Mouse (Mus musculus): Measurements from ENCODE around the gene Fam213b. TPM values are rescaled to one million over a fixed set of nuclear protein-coding genes. Genes with fewer than 3 reads are reported as not detected.

Gene Fam213b
- polyA plus RNA-seq, 1 experiment from 2014 or later = 44.0 TPM

GRCm38 (mm10) chr4:154869440-154869839, 29.5 kb downstream of the Fam213b start, which contains the start of gene Mmel1:
Gene Mmel1 (plus strand): TSS chr4:154869585.
- ATAC-seq (ENCODE audit: low read depth) = no peak
- H3K27me3 ChIP-seq = peaks cover 30% of the 10 kb centered on the region
- no peak within 1 kb of the TSS for H3K4me3 ChIP-seq
- peaks cover 14% of the 10 kb centered on the region for H3K4me1 ChIP-seq (replicated peaks)
- 90% methylated on average over 7 of the region's 7 CpGs for WGBS
- no peaks in the 10 kb centered on the region for H3K36me3 ChIP-seq
- H3K27ac ChIP-seq (replicated peaks) = no peak within 1 kb of the TSS
- 0 out of 2 replicates have a peak within 1 kb of the TSS, but pooled peaks have one; percentile 3 for H3K9ac ChIP-seq
- no peak within 1 kb of the TSS for H3K4me2 ChIP-seq
- H3K9me3 ChIP-seq = no peaks in the 10 kb centered on the region

DNA sequence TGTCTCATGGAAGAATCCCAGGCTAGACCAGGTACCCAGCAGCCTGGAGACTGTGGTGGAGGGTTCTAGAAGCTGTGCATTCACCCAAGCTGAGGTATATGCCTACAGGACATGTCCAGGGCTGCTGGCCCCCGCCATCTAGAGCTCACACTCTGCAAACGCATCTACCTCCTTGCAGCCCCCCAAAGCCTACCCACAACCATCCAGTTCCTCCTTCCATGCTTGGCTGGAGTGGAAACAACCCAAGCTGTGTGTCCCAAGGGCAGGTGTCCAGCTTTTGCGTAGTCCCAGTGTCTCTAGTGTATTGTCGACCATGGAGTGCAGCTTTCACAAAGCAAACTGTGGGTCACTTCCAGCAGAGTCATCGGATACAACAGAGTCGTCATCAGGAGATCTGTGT, 31.7 kb downstream of the Fam213b start:
- Histone ChIP-seq H3K4me1 (replicated peaks) (peaks cover 20% of the 10 kb centered on the region), H3K4me2 (no peak overlapping the region), H3K4me3 (no peak overlapping the region), H3K9ac (no peak overlapping the region), H3K27ac (replicated peaks) (no peak overlapping the region), H3K36me3 (no peaks in the 10 kb centered on the region), H3K9me3 (no peaks in the 10 kb centered on the region), H3K27me3 (peaks cover 22% of the 10 kb centered on the region)
- 80% methylated on average over 6 of the region's 6 CpGs for whole genome bisulfite sequencing
- ATAC-seq (ENCODE audit: low read depth) = no peak

DNA sequence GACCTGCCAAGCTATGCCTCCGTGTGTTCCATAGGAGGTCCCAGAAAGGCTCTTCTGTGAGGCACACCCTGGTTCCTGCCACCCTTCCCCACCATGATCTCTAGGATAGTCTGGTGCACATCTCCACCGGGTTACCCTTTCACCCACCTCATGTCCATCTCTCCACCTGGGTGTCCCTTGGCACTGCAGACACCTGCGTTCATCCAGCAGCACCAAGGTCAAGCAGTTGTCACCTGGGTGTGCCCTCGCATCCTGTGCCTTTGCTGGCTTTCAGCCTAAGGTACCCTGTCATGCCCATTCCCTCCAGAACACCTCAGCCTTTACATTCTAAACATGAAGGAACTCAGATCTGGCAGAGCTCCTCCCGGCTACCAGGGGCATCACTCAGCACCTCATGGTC, 32.5 kb downstream of the Fam213b start:
- H3K4me1 ChIP-seq (replicated peaks) = peaks cover 14% of the 10 kb centered on the region
- 93% methylated on average over 5 of the region's 5 CpGs for WGBS
- no peak overlapping the region for H3K9ac ChIP-seq
- H3K27ac ChIP-seq (replicated peaks) = no peak overlapping the region
- H3K9me3 ChIP-seq = no peaks in the 10 kb centered on the region
- no peak overlapping the region for H3K4me2 ChIP-seq
- no peak overlapping the region for H3K4me3 ChIP-seq
- no peak for ATAC-seq (ENCODE audit: low read depth)
- H3K27me3 ChIP-seq = peaks cover 16% of the 10 kb centered on the region; the same call in 1 of the 2 replicates
- H3K36me3 ChIP-seq = no peaks in the 10 kb centered on the region

GRCm38 (mm10) chr4:154864961-154865760, 33.8 kb downstream of the Fam213b start:
- no peak for ATAC-seq (ENCODE audit: low read depth)
- H3K4me3 ChIP-seq = peak overlapping the region; percentile 40; the same call in 1 of the 2 replicates

GRCm38 (mm10) chr4:154864271-154864771, 34.6 kb downstream of the Fam213b start:
- peak overlapping the region; percentile 40 for H3K4me3 ChIP-seq
- peak overlapping the region; percentile 61 for H3K4me2 ChIP-seq
- peaks cover 7% of the 10 kb centered on the region; the same call in 1 of the 2 replicates for H3K27me3 ChIP-seq
- WGBS = under 1% methylated on average over 18 of the region's 18 CpGs
- no peaks in the 10 kb centered on the region for H3K9me3 ChIP-seq
- H3K4me1 ChIP-seq (replicated peaks) = peaks cover 14% of the 10 kb centered on the region
- ATAC-seq (ENCODE audit: low read depth) = peak; percentile 91
- H3K9ac ChIP-seq = peak overlapping the region; percentile 72
- H3K36me3 ChIP-seq = no peaks in the 10 kb centered on the region
- H3K27ac ChIP-seq (replicated peaks) = peak overlapping the region; percentile 83

More at GRCm38 (mm10) chr4:154864961-154865760, 33.8 kb downstream of the Fam213b start:
- Histone ChIP-seq H3K36me3 (no peaks in the 10 kb centered on the region), H3K4me1 (replicated peaks) (peaks cover 14% of the 10 kb centered on the region), H3K27ac (replicated peaks) (peak overlapping the region; percentile 83), H3K9ac (peak overlapping the region; percentile 72), H3K9me3 (no peaks in the 10 kb centered on the region), H3K27me3 (peaks cover 7% of the 10 kb centered on the region; the same call in 1 of the 2 replicates), H3K4me2 (peak overlapping the region; percentile 61)
- WGBS = 88% methylated on average over 18 of the region's 18 CpGs

DNA sequence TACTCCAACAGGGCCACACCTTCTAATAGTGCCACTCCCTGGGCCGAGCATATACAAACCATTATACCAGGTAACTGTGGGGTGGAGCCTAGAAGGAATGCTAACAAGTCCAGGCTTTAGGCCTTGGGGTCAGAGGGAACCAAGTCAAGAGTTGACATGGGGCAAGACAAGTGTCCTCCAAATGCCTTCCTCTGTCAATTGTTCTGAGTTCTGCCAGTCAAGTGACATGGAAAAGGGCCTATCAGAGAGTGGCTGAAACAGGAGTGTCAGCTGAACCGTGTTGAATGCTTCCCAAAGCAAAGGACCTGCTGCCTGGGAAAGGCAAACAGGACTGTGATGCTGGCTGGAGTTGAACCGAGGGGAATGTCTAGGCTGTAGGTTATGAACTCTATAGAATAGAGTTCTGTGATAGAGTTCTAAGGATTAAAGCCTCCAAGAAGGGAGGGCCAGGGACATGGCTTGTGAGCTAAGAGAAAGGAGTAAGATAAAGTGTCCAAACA, 35.4 kb downstream of the Fam213b start:
- Histone ChIP-seq H3K27ac (replicated peaks) (0 out of 2 replicates have a peak overlapping the region, but pooled peaks have one; percentile 83), H3K9me3 (no peaks in the 10 kb centered on the region), H3K36me3 (no peaks in the 10 kb centered on the region), H3K4me2 (no peak overlapping the region; the same call in 1 of the 2 replicates), H3K4me1 (replicated peaks) (peaks cover 14% of the 10 kb centered on the region), H3K4me3 (no peak overlapping the region), H3K9ac (peak overlapping the region; percentile 47; the same call in 1 of the 2 replicates), H3K27me3 (peaks cover 9% of the 10 kb centered on the region)
- 85% methylated on average over 3 of the region's 3 CpGs for WGBS
- ATAC-seq (ENCODE audit: low read depth) = no peak

GRCm38 (mm10) chr4:154861967-154862366, 37.0 kb downstream of the Fam213b start:
- Histone ChIP-seq H3K27me3 (peaks cover 5% of the 10 kb centered on the region), H3K4me3 (no peak overlapping the region), H3K36me3 (no peaks in the 10 kb centered on the region), H3K4me1 (replicated peaks) (peaks cover 14% of the 10 kb centered on the region), H3K9me3 (no peaks in the 10 kb centered on the region), H3K9ac (no peak overlapping the region), H3K27ac (replicated peaks) (no peak overlapping the region), H3K4me2 (no peak overlapping the region)
- 72% methylated on average over 5 of the region's 5 CpGs for WGBS
- ATAC-seq (ENCODE audit: low read depth) = no peak

DNA sequence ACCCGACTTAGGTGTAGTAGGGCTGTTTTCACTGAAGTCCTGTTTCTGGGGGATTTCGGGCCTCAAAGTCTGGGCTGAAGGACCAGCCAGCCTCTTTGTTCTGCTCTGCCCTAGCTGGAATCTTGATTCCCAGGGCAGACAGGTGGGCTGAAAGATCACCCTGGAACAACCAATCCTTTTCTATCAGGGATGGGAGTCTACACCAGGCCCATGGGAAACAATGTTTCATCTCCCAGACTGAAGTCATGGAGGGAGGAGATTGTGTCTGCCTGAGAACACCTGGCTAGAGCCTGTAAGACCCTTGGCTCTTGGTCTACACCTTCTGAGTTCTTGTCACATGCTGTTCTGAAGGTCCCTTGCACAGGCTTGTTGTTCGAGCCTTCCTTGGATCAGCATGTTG, 40.3 kb downstream of the Fam213b start:
- no peak for ATAC-seq (ENCODE audit: low read depth)
- Histone ChIP-seq H3K4me1 (replicated peaks) (peaks cover 14% of the 10 kb centered on the region), H3K27me3 (peaks cover 26% of the 10 kb centered on the region), H3K4me3 (no peak overlapping the region), H3K9ac (no peak overlapping the region), H3K27ac (replicated peaks) (no peak overlapping the region), H3K36me3 (no peaks in the 10 kb centered on the region), H3K9me3 (no peaks in the 10 kb centered on the region), H3K4me2 (no peak overlapping the region)
- 87% methylated on average over 3 of the region's 3 CpGs for WGBS

GRCm38 (mm10) chr4:154857366-154858240, 41.3 kb downstream of the Fam213b start:
- 78% methylated on average over 10 of the region's 10 CpGs for WGBS
- no peak overlapping the region for H3K9ac ChIP-seq
- H3K36me3 ChIP-seq = no peaks in the 10 kb centered on the region
- H3K4me1 ChIP-seq (replicated peaks) = peaks cover 12% of the 10 kb centered on the region
- no peaks in the 10 kb centered on the region for H3K9me3 ChIP-seq
- no peak overlapping the region for H3K4me2 ChIP-seq
- H3K27me3 ChIP-seq = peaks cover 32% of the 10 kb centered on the region
- H3K4me3 ChIP-seq = no peak overlapping the region
- no peak for ATAC-seq (ENCODE audit: low read depth)
- H3K27ac ChIP-seq (replicated peaks) = no peak overlapping the region

GRCm38 (mm10) chr4:154856882-154857281, 42.1 kb downstream of the Fam213b start:
- no peak overlapping the region for H3K9ac ChIP-seq
- peak overlapping the region; percentile 50; the same call in 1 of the 2 replicates for H3K4me3 ChIP-seq
- no peaks in the 10 kb centered on the region for H3K36me3 ChIP-seq
- WGBS = 88% methylated on average over 7 of the region's 7 CpGs
- ATAC-seq (ENCODE audit: low read depth) = no peak
- H3K27me3 ChIP-seq = peaks cover 34% of the 10 kb centered on the region
- H3K4me2 ChIP-seq = peak overlapping the region; percentile 76
- no peaks in the 10 kb centered on the region for H3K9me3 ChIP-seq
- H3K4me1 ChIP-seq (replicated peaks) = peaks cover 12% of the 10 kb centered on the region
- peak overlapping the region; percentile 85; the same call in 1 of the 2 replicates for H3K27ac ChIP-seq (replicated peaks)

- H3K9me3 ChIP-seq = no peaks in the 10 kb centered on the region
Observed at GRCm38 (mm10) chr4:154856480-154856837, 42.5 kb downstream of the Fam213b start.

More at GRCm38 (mm10) chr4:154856480-154856837, 42.5 kb downstream of the Fam213b start:
- ATAC-seq (ENCODE audit: low read depth) = no peak; the same call in 1 of the 2 replicates
- WGBS = 18% methylated on average over 9 of the region's 9 CpGs
- Histone ChIP-seq H3K27ac (replicated peaks) (peak overlapping the region; percentile 85), H3K36me3 (no peaks in the 10 kb centered on the region), H3K4me1 (replicated peaks) (peaks cover 12% of the 10 kb centered on the region), H3K4me3 (peak overlapping the region; percentile 50), H3K27me3 (peaks cover 34% of the 10 kb centered on the region), H3K4me2 (peak overlapping the region; percentile 76), H3K9ac (peak overlapping the region; percentile 77)

All from neural tube, embryonic 13.5 days (tissue).